19 mouse cellular contexts compared by ENCODE assay signal in the genomic region with DNA sequence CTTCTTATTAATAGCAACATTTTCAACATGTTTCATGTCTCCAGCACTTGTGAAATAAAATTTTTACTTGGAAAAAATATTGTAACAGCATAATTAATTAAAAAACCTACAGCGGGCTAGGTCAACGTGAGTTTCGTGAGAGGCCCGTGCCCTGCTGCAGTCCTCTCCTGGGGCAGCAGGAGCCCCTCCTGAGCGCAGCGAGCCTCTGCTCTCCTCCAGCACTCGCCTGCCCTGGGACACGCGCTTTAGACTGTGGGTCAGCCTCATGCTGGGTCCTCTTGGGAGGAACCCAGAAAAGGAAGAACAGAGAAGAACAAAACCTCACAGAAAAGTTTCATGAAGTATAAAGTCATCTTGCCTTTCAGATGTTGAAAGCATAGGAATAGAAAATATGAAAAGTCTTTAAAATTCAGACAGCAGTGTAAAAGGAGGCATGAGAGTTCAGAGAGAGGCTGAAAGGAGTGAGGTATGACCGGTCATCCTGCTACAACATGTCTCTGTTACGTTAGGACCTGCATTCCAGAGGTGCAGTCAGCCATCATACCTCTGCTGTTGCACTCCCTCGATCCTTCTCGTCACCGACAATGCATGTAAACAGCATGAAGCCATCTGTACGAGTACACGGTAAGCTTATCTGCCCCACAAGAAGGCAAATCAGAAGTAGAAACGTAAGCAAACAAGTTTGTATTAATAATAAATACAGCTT.
DNase-seq lines count a peak whose midpoint lies in the region; ATAC-seq lines count a peak whose summit lies in the region.
"Had no signal": no experiment of that assay in that cellular context is flagged by ENCODE, and none has a peak within 500 bp of the region (broad histone marks: within the 10 kb centered on the region; RNA-seq: fewer than 3 reads in every experiment).

No protein-coding gene starts in this region.

- no peak overlapping the region for H3K4me3 ChIP-seq in kidney, embryonic 15.5 days (replicated peaks)
- no peak overlapping the region for H3K4me3 ChIP-seq in midbrain, embryonic 11.5 days (ENCODE audit: low read depth, low read length)
- no peak overlapping the region for H3K4me3 ChIP-seq in midbrain, embryonic 13.5 days (replicated peaks)
- no peak overlapping the region for H3K4me3 ChIP-seq in forebrain, embryonic 16.5 days (replicated peaks; ENCODE audit: low read length)
- H3K4me3 ChIP-seq: embryonic facial prominence, embryonic 13.5 days; forebrain, embryonic 12.5 days; heart, embryonic 12.5 days had no signal

- H3K27me3 ChIP-seq in kidney, embryonic 15.5 days, result no peaks in the 10 kb centered on the region
- H3K27me3 ChIP-seq in midbrain, embryonic 11.5 days (ENCODE audit: control insufficient read depth, insufficient read depth, low read length), result no peaks in the 10 kb centered on the region
- H3K27me3 ChIP-seq in midbrain, embryonic 13.5 days, result no peaks in the 10 kb centered on the region
- H3K27me3 ChIP-seq in forebrain, embryonic 16.5 days (replicated peaks; ENCODE audit: control insufficient read depth, insufficient read depth, low read length), result no peaks in the 10 kb centered on the region
- H3K27me3 ChIP-seq: embryonic facial prominence, embryonic 13.5 days; forebrain, embryonic 12.5 days; heart, embryonic 12.5 days had no signal

- peak overlapping the region; percentile 86 for H3K27ac ChIP-seq in kidney, embryonic 15.5 days
- H3K27ac ChIP-seq in midbrain, embryonic 11.5 days (ENCODE audit: low read depth, low read length), result no peak overlapping the region
- no peak overlapping the region for H3K27ac ChIP-seq in midbrain, embryonic 13.5 days
- no peak overlapping the region for H3K27ac ChIP-seq in forebrain, embryonic 16.5 days (ENCODE audit: low read length)
- H3K27ac ChIP-seq: embryonic facial prominence, embryonic 13.5 days; forebrain, embryonic 12.5 days had no signal

- WGBS in kidney, embryonic 15.5 days, result 61% methylated on average over 17 of the region's 17 CpGs
- whole genome bisulfite sequencing in midbrain, embryonic 11.5 days, result 56% methylated on average over 17 of the region's 17 CpGs
- WGBS in midbrain, embryonic 13.5 days, result 48% methylated on average over 17 of the region's 17 CpGs
- WGBS in forebrain, embryonic 16.5 days, result 66% methylated on average over 17 of the region's 17 CpGs

- peak; percentile 55 for DNase-seq in heart, adult 11 months
- no peak for DNase-seq in heart, postnatal 36 days
- no peak for DNase-seq in kidney, adult 18-20 months
- DNase-seq in midbrain, embryonic 11.5 days (ENCODE audit: low spot score, missing footprints), result peak; percentile 74
- DNase-seq: adrenal gland, postnatal 10 days; B cell, adult 2 months; cerebellum, adult 11-12 months; cerebellum, adult 9-10 months; cerebellum, postnatal 25 days; forebrain, postnatal 0 days; gastrocnemius, postnatal 14 days had no signal

- peaks cover 11% of the 10 kb centered on the region for H3K4me1 ChIP-seq in kidney, embryonic 15.5 days
- no peaks in the 10 kb centered on the region for H3K4me1 ChIP-seq in midbrain, embryonic 11.5 days (ENCODE audit: control insufficient read depth, insufficient read depth, low read length)
- no peaks in the 10 kb centered on the region for H3K4me1 ChIP-seq in midbrain, embryonic 13.5 days (replicated peaks)
- peaks cover 8% of the 10 kb centered on the region for H3K4me1 ChIP-seq in forebrain, embryonic 16.5 days (replicated peaks; ENCODE audit: control insufficient read depth, insufficient read depth, low read length)
- H3K4me1 ChIP-seq: forebrain, embryonic 12.5 days had no signal

- no peak overlapping the region for H3K9ac ChIP-seq in kidney, embryonic 15.5 days
- H3K9ac ChIP-seq in midbrain, embryonic 11.5 days (ENCODE audit: low read length), result no peak overlapping the region
- no peak overlapping the region for H3K9ac ChIP-seq in midbrain, embryonic 13.5 days (replicated peaks)
- no peak overlapping the region for H3K9ac ChIP-seq in forebrain, embryonic 16.5 days (replicated peaks; ENCODE audit: low read depth, low read length)
- H3K9ac ChIP-seq: embryonic facial prominence, embryonic 13.5 days; forebrain, embryonic 12.5 days; forebrain, postnatal 0 days; heart, embryonic 12.5 days had no signal

- peaks cover 77% of the 10 kb centered on the region for H3K36me3 ChIP-seq in kidney, embryonic 15.5 days
- peaks cover 14% of the 10 kb centered on the region for H3K36me3 ChIP-seq in midbrain, embryonic 11.5 days (ENCODE audit: control insufficient read depth, insufficient read depth, low read length)
- peaks cover 73% of the 10 kb centered on the region for H3K36me3 ChIP-seq in midbrain, embryonic 13.5 days
- peaks cover 20% of the 10 kb centered on the region for H3K36me3 ChIP-seq in forebrain, embryonic 16.5 days (ENCODE audit: control insufficient read depth, insufficient read depth)

- intact Hi-C loops in heart, postnatal 36 days (cut with DNase I), result no loop called here

- ATAC-seq in kidney, embryonic 15.5 days (replicated peaks; ENCODE audit: low FRiP score), result peak; percentile 91
- ATAC-seq in midbrain, embryonic 11.5 days (ENCODE audit: low FRiP score), result no peak
- no peak for ATAC-seq in midbrain, embryonic 13.5 days
- ATAC-seq in forebrain, embryonic 16.5 days, result no peak
- ATAC-seq: CD4-positive, CD25-positive, alpha-beta regulatory T cell, adult 4 months; forebrain, postnatal 0 days had no signal

- H3K4me2 ChIP-seq in kidney, embryonic 15.5 days, result no peak overlapping the region
- H3K4me2 ChIP-seq in midbrain, embryonic 11.5 days, result no peak overlapping the region
- no peak overlapping the region for H3K4me2 ChIP-seq in midbrain, embryonic 13.5 days (replicated peaks)
- no peak overlapping the region for H3K4me2 ChIP-seq in forebrain, embryonic 16.5 days (ENCODE audit: low read length)
- H3K4me2 ChIP-seq: embryonic facial prominence, embryonic 13.5 days; forebrain, embryonic 12.5 days; heart, embryonic 12.5 days had no signal

- H3K9me3 ChIP-seq in kidney, embryonic 15.5 days (replicated peaks), result no peaks in the 10 kb centered on the region
- H3K9me3 ChIP-seq in midbrain, embryonic 11.5 days (ENCODE audit: control insufficient read depth, low read length), result no peaks in the 10 kb centered on the region
- no peaks in the 10 kb centered on the region for H3K9me3 ChIP-seq in midbrain, embryonic 13.5 days
- H3K9me3 ChIP-seq in forebrain, embryonic 16.5 days (ENCODE audit: control insufficient read depth, low read length), result 0 out of 2 replicates have a peak, but pooled peaks cover 2% of the 10 kb centered on the region
- H3K9me3 ChIP-seq: embryonic facial prominence, embryonic 13.5 days; forebrain, embryonic 12.5 days; G1E had no signal

Comparison
In these comparisons a context has a peak if more than half of its experiments do, and no peak if none do; other contexts are left out.
1. DNase-seq: peak in heart, adult 11 months (single experiment) and midbrain, embryonic 11.5 days (single experiment); none in heart, postnatal 36 days (0 of 2) and kidney, adult 18-20 months (single experiment).